Mouse (Mus musculus) frontal cortex, postnatal 14 days (tissue): ENCODE measurements around the gene Hoxa6.

Source experiments
- DNase-seq, 2 experiments: peaks; one replicate each; pipeline ENCODE4 v3.0.0; 2022; ENCODE audit warnings: low spot score in 2 of 2

The Hoxa6 gene

GRCm38 (mm10) chr6:52208072-52208867 is at the start of gene Hoxa6:
TSS of gene Hoxa6 (minus strand) at chr6:52208722.
- DNase-seq: no peak

- DNase-seq: peak in 1 of 2 experiments; percentile 57
Measured at GRCm38 (mm10) chr6:52256956-52257355, 48.4 kb upstream of the Hoxa6 start.

DNA sequence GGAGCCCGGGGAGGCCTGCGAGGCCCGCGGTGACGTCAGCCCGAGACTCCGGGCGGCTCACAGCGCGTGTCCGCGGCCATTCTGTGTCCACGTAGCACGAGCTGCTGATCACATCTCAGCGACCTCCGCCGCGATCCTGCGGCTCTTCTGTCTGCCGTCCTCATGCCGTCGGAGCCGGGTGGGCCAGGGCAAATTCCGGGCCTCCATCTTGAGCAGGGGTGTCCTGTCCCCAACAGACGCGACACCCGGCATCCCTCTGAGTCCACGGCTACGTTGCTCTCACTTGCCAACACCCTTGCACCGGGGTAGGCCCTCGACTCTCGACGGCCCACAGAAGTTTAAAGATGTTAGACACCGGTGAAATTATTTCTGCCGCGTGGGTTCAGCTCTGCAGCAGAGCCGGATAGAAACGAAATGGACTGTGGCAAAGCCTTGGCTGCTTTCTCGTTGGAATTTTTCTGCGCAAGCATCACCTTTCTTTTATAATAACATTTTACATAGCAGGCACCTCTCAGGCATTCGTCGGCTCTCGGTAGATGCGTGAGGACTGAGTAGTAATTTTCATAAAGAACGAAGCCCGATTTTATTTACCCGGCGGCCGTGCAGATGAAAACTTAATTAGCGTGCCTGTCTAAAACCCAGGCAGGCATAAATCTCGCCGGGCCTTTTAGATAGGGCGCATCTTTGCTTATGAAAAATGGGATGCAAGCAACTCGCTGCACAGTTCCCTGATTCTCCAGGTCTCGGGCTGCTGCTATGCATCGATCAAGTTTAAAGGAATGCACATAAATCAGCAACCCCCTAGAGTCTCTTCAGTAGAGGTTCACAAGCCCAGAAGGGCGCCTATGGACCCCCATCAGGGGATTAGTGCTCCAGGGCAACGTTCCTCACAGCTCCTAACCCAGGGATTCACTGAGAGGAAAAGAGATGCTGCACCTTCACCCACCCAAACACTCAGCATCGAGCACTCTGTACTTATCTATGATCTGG is 45.3 kb upstream of the Hoxa6 start:
- DNase-seq: no peak

DNA sequence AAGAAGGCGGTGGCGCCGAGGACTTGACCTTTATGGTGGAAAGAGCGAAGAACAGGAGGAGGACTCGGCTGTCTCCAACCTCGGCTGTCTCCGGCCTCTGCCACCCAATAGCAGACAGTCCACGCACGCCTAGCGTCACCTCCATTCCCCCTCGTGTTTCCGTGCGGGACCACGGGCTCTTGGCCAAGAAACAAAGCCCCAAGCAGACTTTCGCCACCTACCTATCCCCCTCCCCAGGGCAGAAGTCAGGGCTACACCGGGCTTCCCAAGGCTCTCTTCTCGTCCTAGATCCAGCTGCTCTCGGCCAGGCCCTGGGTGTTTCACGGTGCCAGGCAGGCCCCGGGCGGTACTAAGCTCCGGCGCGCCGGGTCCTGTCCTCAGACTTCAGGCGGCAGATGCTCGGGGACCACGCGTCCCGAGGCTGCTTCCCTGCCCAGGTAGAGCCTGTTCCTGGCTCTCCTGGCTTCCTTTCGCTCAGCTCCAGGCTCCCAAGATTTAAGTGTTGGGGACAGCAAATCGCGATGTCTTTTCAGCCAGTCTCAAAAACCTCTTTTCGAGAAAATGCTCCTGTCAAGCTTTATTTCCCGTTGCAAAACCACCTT is 44.4 kb upstream of the Hoxa6 start:
- no peak for DNase-seq

DNA sequence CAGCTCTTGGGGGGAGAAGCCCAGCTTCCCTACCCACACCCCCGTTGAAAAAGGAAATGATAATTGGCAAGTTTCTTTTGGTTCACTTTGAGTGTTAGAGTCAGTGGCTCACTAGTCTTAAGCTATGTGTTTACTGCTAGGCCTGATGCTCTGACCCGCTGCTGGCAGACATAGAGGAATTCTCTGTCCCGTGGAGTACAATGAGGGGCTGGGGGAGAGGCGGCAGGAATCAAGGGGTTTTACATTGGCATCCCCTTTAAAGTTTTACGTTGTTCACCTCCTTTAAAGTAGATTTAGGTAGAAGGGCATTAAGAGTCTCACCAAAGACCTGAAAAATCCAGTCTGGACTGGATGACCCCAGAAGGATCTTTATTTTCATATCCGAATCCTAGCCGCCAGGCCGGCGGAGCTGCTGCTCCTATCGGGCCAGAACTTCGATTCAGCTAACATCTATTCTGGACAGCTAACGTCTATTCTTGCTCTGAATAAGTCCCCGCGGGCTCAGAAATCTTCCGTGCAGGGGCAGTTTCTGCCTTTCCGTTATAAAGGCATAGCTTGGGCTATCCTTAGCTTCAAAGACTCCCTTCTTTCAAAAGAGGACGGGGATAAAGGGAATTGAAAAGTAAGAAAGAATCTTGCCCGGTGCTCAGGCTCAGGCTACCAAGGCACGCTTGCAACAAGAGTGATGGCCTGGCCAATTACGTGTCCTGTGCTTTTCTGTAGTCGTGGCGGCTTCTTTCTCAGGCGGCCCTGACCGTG is 43.7 kb upstream of the Hoxa6 start:
- DNase-seq: no peak

DNA sequence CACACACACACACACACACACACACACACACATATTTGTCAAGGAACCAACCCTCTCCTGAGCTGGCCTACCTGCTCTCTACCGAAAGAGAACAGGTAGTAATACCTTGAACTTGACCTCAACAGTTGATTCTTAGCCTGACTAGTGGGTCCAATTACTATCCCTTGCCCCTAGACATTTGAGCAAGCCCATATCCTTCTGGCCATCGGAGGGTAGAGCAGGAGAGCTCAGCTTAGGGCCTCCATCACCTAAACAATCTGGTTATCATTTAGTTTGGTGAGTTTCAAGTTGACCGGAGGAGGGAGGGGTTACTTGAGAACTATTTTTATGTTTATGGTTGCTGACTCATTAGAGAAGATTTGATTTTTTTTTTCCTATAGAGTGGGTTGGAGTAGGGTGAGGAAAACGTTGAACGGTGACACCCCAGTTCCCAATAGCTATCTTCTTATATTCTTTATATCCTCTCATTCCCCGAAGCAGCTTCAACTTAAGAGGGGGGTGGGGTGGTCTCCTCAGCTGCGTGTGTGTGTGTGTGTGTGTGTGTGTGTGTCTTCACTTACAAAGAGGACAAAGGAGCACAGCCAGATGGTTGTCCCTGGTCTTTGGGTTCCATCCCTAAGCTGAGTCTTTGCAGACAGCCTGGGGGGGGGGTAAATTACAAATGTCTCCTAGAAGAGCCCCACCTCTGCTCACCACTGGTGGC is 42.8 kb upstream of the Hoxa6 start:
- DNase-seq: no peak

DNA sequence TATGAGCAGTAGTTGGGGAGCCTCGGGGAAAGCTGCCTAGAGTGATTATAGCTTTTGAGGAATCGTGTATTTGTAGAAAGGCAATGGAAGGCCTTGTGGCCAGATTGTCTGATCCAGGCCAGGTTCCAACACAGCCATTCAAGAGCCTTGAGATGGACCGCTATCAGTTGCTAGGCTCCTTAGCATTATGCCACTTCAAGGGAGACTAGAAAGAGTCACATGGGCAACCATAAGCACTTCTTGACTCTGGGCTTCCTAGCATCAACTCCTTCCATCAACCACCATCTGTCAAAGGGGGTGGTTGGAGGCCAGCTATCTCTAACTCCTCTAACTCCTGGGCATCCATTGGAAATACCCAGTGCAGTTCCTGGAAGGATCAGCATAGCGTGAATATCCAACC is 41.3 kb upstream of the Hoxa6 start:
- DNase-seq: no peak

DNA sequence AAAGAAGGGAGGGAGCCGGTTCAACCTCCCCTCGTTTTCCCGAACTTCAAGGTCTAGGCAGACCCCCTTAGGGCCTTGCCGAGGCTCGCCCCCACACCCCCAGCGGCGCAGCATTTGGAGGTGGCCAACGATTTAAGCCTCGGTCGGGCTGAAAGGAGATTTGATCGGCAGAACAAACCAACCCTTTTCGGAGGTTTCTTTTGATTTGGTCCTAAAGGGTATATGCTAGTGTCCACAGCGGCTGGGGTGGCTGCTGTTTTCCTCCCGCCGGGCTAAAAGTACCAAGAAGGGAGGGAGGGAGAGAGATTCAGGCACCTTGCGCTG is 40.9 kb upstream of the Hoxa6 start:
- DNase-seq: no peak

- DNase-seq: no peak
Measured at GRCm38 (mm10) chr6:52248638-52249414, 40.3 kb upstream of the Hoxa6 start.

DNA sequence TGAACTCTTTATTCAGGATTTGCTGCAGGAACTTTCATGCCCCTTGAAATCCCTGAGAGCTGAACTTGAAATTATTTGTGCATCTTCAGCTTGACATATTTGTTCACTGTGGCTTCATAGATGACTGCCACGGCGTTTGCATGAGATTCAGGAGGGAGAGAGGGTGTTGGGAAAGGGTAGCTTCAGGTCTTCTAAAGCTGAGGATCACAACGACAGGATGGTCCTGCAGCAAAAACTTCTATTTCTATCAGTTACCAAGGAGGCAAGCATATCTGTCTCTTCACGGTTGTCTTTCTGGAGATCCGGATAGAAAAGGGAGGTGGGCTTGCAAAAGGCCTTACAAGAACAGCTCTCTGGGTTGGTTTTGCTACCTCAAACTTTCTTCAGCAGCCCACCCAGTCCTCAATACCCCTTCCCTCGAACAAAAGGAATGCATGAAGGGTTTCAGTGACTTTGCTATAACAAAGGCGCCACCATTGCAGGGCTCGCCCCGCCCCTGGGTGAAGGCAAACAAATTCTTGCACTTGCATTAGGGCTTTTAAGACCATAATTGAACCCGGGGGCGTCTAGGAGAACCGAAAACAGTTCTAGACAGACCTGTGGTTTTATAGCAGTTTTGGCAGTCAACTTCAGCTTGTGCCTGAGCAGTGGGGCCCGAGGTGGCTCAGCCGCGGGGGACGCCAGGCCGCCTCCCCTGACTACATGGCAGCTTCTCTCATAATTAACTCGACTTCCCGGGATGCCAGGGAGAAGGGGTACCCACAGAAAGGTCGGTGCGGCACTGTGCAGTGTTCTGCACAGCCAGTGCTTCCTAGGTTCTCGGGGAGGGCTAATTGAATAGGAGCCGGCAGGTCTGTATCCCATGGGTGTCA is 39.5 kb upstream of the Hoxa6 start:
- no peak for DNase-seq

DNA sequence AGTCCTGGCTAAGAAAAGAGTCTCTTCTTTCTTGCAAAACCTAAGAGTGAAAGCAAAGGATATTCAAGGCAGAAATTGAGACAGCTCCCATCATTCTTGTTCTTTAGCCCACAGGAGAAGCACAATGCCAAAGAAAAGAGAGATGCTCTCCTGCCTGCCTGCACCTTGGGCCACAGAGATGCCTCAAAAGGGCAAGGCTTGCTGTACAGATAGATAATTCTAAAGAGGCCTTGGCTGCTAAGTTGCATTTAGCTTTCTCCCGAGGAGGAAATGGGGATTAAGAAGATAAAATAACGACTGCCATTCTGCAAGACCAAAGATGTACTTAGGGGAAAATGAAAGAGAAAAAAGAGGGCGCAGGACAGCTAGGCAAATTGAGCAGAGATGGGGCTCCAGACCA is 38.4 kb upstream of the Hoxa6 start:
- no peak for DNase-seq

DNA sequence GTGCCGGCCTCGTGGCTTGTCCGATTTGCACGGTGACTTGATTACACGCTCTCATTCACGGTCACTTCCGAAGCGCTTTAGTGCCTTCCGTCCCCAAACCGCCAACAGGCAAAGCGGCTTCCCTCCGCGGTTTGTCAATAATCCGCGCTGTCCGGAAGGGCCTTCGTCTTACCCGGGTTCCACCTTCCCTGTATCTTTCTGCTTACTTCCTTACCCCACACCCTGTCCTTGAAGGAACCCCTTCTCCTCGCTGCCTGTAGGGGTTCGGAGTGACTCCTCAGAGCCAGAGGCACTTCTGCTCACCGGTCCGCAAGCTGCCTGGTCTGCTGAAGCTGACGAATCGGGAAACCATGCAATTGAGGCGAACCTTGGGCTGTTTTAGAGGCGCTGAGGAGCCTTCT is 37.9 kb upstream of the Hoxa6 start:
- DNase-seq: no peak

DNA sequence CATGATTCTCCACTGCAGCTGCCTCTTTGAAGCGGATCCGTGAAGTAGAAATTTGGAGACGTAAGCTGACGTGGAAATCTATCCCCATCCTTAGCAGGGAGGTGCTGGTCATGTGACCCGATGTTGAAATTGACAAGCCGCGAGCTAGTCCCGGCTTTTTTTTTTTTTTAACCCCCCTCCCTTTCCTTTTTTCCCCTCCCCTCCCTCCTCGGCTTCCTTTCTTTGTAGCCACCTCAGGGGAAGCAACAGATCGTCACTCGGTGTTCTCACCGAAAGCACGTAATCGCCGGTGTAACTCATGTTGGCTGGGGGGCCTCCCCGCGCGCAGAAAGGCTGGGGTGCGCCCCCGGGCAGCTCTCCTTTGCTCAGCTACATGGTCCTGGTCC is 37.2 kb upstream of the Hoxa6 start, which contains the start of gene Hoxa11:
Hoxa11 (minus strand) TSS at position 54 of the 386 bp plus-strand sequence.
- DNase-seq: no peak

- DNase-seq: no peak
Measured at GRCm38 (mm10) chr6:52245040-52245756, 36.7 kb upstream of the Hoxa6 start.

DNA sequence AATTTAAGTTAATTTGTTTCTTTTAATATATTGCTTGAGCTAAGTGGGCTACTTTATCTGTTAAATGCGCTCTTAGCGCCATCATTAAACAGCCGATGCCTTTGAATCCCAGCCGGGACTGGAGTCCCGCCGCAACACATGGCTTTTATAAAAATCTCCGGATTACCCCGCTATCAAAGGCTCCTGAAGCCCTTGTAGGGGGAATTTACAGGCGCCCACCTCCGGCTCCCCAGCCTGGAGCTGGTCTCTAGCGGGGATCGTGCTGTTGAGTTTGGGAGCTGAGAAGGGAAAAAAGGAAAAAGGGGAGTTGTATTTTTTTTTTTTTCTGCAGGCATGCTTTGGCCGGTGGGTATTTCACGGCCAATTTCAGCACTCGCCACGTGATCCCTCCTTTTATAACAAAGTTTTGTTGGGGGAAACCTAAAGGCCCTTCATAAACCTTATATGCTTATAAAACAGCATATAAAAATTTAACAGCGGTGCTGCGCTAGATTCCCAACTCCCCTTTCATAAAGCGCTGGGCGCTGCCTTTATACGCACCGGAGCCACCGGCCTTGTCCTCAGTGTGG is 36.0 kb upstream of the Hoxa6 start:
- no peak for DNase-seq

DNA sequence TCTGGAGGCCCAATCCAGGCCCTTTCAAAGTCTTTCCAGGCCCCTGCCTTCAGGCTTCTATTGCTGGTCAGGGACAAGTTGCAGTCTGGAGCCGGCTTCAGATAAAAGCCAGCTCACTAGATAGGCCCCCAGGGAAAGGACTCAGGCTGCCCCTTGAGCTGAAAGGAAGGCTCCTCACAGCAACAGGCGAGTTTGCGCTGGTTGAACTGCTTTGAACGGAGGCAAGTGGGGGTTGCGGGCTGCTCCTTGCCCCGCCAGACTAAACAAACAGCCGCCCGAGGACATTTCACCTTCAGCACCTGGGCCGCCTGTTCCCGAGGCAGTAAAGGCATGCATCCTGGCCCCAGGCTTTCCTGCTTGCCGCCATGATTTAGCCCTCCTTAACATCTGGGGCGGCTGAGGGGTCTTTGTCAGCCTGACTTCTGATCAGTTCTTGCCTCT is 35.2 kb upstream of the Hoxa6 start:
- no peak for DNase-seq

DNA sequence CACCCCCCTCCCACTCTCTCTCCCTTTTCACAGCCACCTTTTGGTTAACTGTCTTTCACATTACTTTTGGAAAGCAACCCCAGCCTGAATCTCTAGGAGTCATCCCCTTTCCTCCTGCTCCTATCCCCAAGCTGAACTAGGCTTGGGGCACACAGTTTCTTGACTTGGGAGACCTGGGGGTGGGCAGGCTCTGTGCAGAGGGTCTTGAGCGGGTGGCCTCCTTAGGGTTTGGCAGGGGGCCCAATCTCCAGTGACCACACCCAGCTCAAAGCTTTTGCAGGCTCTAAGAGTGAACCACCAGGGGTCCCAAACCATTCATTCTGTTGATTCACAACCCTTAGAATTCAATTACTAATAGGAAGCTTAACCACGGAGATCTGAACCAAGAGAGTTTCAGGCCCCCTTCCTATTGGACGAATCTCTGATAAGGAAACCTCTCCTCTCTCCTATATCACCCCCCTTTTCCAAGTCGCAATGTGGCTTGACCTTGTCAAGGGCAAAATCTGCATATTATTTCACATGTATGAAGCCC is 34.3 kb upstream of the Hoxa6 start:
- no peak for DNase-seq
